Mouse (Mus musculus) kidney, embryonic 16.5 days (tissue): ENCODE results near the gene Ipo8. TPM values are rescaled to one million over a fixed set of nuclear protein-coding genes. Genes with fewer than 3 reads are reported as not detected.

Experiments used
- ATAC-seq: fragments of 200-750 bp; cut with Nextera tagmentation; 2 replicates; pipeline ENCODE4 v1.8.0; 2017; ENCODE audit warnings: moderate TSS enrichment; ENCODE audit not compliant: low FRiP score, low TSS enrichment
- H3K27ac ChIP-seq: fragments of 300-500 bp; sonication (generic); 2 replicates; pipeline ENCODE4 v1.5.1; 2014; ENCODE audit warnings: low read length
- H3K27me3 ChIP-seq: fragments of 300-500 bp; sonication (generic); 2 replicates; pipeline ENCODE4 v1.6.1; 2014; ENCODE audit warnings: low read length, control low read depth, mixed read lengths; ENCODE audit not compliant: insufficient read depth
- H3K36me3 ChIP-seq: fragments of 300-500 bp; sonication (generic); 2 replicates; pipeline ENCODE4 v1.6.1; 2014; ENCODE audit warnings: low read length, control low read depth, mixed read lengths; ENCODE audit not compliant: insufficient read depth
- H3K4me1 ChIP-seq: fragments of 300-500 bp; sonication (generic); 2 replicates; pipeline ENCODE4 v1.6.1; 2014; ENCODE audit warnings: low read length, control low read depth, mixed read lengths; ENCODE audit not compliant: insufficient read depth
- H3K4me2 ChIP-seq: fragments of 300-500 bp; sonication (generic); replicated peaks from 2 replicates; pipeline ENCODE4 v1.6.1; 2014; ENCODE audit warnings: low read depth, low read length
- H3K4me3 ChIP-seq: fragments of 300-500 bp; sonication (generic); 2 replicates; pipeline ENCODE4 v1.5.1; 2014; ENCODE audit warnings: mild to moderate bottlenecking, low read length
- H3K9ac ChIP-seq: fragments of 300-500 bp; sonication (generic); replicated peaks from 2 replicates; pipeline ENCODE4 v1.6.1; 2014; ENCODE audit warnings: low read length
- H3K9me3 ChIP-seq: fragments of 300-500 bp; sonication (generic); 2 replicates; pipeline ENCODE4 v1.6.1; 2016; ENCODE audit warnings: low read length, control low read depth
- WGBS: fragments of 180-500 bp; shearing (Covaris S2); extraction: QIAGEN DNeasy Blood & Tissue Kit; methylation state at CpG from one replicate; pipeline ENCODE4 v1.1.7; 2014; 5-methylcytosine and 5-hydroxymethylcytosine counted together
- polyA plus RNA-seq: library from polyadenylated mRNA; unstranded; fragments of >200 nt; fragmentation: Nextera tagmentation; extraction: Ambion mirVana; gene quantifications from 2 replicates; pipeline ENCODE4 v1.2.1, GENCODE M21; 2015

Ipo8 gene
- polyA plus RNA-seq, result 24.8 and 24.9 TPM in 2 replicates

- H3K36me3 ChIP-seq, result no peaks in the 10 kb centered on the region
- peak; percentile 99 for ATAC-seq
- no peaks in the 10 kb centered on the region for H3K27me3 ChIP-seq
- peaks cover 20% of the 10 kb centered on the region for H3K4me1 ChIP-seq
- peak within 1 kb of the TSS; percentile 73 for H3K27ac ChIP-seq
- peaks cover 4% of the 10 kb centered on the region for H3K9me3 ChIP-seq
- under 1% methylated on average over 41 of the region's 47 CpGs for WGBS
- H3K9ac ChIP-seq, result peak within 1 kb of the TSS; percentile 83
- H3K4me2 ChIP-seq, result peak within 1 kb of the TSS; percentile 81
- H3K4me3 ChIP-seq, result peak within 1 kb of the TSS; percentile 89
These were observed at the start of gene Ipo8 for GRCm38 (mm10) chr6:148830748-148831727. Gene Ipo8, minus strand, starts transcription at chr6:148831467.

GRCm38 (mm10) chr6:148873911-148874310 is 42.6 kb upstream of the Ipo8 start:
- 0 out of 2 replicates have a peak, but pooled peaks cover 5% of the 10 kb centered on the region for H3K36me3 ChIP-seq
- H3K4me2 ChIP-seq, result no peak overlapping the region
- no peak for ATAC-seq
- 93% methylated on average over 1 of the region's 1 CpGs for WGBS
- no peaks in the 10 kb centered on the region for H3K4me1 ChIP-seq
- H3K9ac ChIP-seq, result no peak overlapping the region
- H3K27me3 ChIP-seq, result no peaks in the 10 kb centered on the region
- no peaks in the 10 kb centered on the region for H3K9me3 ChIP-seq
- no peak overlapping the region for H3K4me3 ChIP-seq
- no peak overlapping the region for H3K27ac ChIP-seq

GRCm38 (mm10) chr6:148845629-148846028 is 14.4 kb upstream of the Ipo8 start:
- Histone ChIP-seq H3K27me3 (no peaks in the 10 kb centered on the region), H3K27ac (no peak overlapping the region), H3K4me2 (no peak overlapping the region), H3K4me1 (no peaks in the 10 kb centered on the region), H3K9me3 (no peaks in the 10 kb centered on the region), H3K36me3 (0 out of 2 replicates have a peak, but pooled peaks cover 5% of the 10 kb centered on the region), H3K9ac (no peak overlapping the region), H3K4me3 (no peak overlapping the region)
- no peak for ATAC-seq

GRCm38 (mm10) chr6:148841760-148842159 is 10.5 kb upstream of the Ipo8 start:
- WGBS, result 94% methylated on average over 1 of the region's 1 CpGs
- H3K27ac ChIP-seq, result no peak overlapping the region
- H3K4me1 ChIP-seq, result no peaks in the 10 kb centered on the region
- no peaks in the 10 kb centered on the region for H3K9me3 ChIP-seq
- H3K4me3 ChIP-seq, result no peak overlapping the region
- no peak overlapping the region for H3K4me2 ChIP-seq
- no peak for ATAC-seq
- no peak overlapping the region for H3K9ac ChIP-seq
- H3K27me3 ChIP-seq, result no peaks in the 10 kb centered on the region
- 0 out of 2 replicates have a peak, but pooled peaks cover 5% of the 10 kb centered on the region for H3K36me3 ChIP-seq

- H3K4me3 ChIP-seq, result no peak overlapping the region
- H3K36me3 ChIP-seq, result 0 out of 2 replicates have a peak, but pooled peaks cover 5% of the 10 kb centered on the region
- no peak overlapping the region for H3K27ac ChIP-seq
- H3K9ac ChIP-seq, result no peak overlapping the region
- no peaks in the 10 kb centered on the region for H3K27me3 ChIP-seq
- no peak overlapping the region for H3K4me2 ChIP-seq
- peaks cover 4% of the 10 kb centered on the region for H3K9me3 ChIP-seq
- ATAC-seq, result no peak
- no peaks in the 10 kb centered on the region for H3K4me1 ChIP-seq
These were observed 7.2 kb upstream of the Ipo8 start for GRCm38 (mm10) chr6:148838460-148838859.

- 36% methylated on average over 3 of the region's 3 CpGs for WGBS
- no peak for ATAC-seq
- Histone ChIP-seq H3K27ac (no peak overlapping the region; the same call in 1 of the 2 replicates), H3K4me3 (peak overlapping the region; percentile 89), H3K4me1 (peaks cover 20% of the 10 kb centered on the region), H3K4me2 (peak overlapping the region; percentile 81), H3K36me3 (no peaks in the 10 kb centered on the region), H3K9ac (peak overlapping the region; percentile 56), H3K27me3 (no peaks in the 10 kb centered on the region), H3K9me3 (peaks cover 4% of the 10 kb centered on the region)
These were observed 458 bp upstream of the Ipo8 start for GRCm38 (mm10) chr6:148831728-148832121.

- H3K27ac ChIP-seq, result no peak overlapping the region
- H3K27me3 ChIP-seq, result no peaks in the 10 kb centered on the region
- peaks cover 20% of the 10 kb centered on the region for H3K4me1 ChIP-seq
- H3K9ac ChIP-seq, result peak overlapping the region; percentile 83
- 0% methylated on average over 3 of the region's 3 CpGs for WGBS
- H3K4me3 ChIP-seq, result peak overlapping the region; percentile 89
- peaks cover 4% of the 10 kb centered on the region for H3K9me3 ChIP-seq
- H3K36me3 ChIP-seq, result no peaks in the 10 kb centered on the region
- H3K4me2 ChIP-seq, result peak overlapping the region; percentile 81
- no peak for ATAC-seq
These were observed 916 bp downstream of the Ipo8 start for GRCm38 (mm10) chr6:148830355-148830747.

GRCm38 (mm10) chr6:148826119-148826518 is 5.1 kb downstream of the Ipo8 start:
- H3K27me3 ChIP-seq, result no peaks in the 10 kb centered on the region
- H3K36me3 ChIP-seq, result peaks cover 9% of the 10 kb centered on the region; the same call in 1 of the 2 replicates
- no peak overlapping the region for H3K4me3 ChIP-seq
- peaks cover 16% of the 10 kb centered on the region for H3K4me1 ChIP-seq
- H3K4me2 ChIP-seq, result no peak overlapping the region
- H3K27ac ChIP-seq, result no peak overlapping the region
- ATAC-seq, result no peak
- WGBS, result 89% methylated on average over 4 of the region's 4 CpGs
- H3K9ac ChIP-seq, result no peak overlapping the region
- no peaks in the 10 kb centered on the region for H3K9me3 ChIP-seq

- ATAC-seq, result peak; percentile 27; the same call in 1 of the 2 replicates
- 87% methylated on average over 4 of the region's 4 CpGs for WGBS
- peaks cover 30% of the 10 kb centered on the region for H3K36me3 ChIP-seq
These were observed 12.5 kb downstream of the Ipo8 start for GRCm38 (mm10) chr6:148818624-148819343.

More at GRCm38 (mm10) chr6:148818624-148819343, 12.5 kb downstream of the Ipo8 start:
- Histone ChIP-seq H3K4me3 (no peak overlapping the region), H3K27ac (no peak overlapping the region), H3K4me2 (no peak overlapping the region), H3K4me1 (no peaks in the 10 kb centered on the region), H3K9ac (no peak overlapping the region), H3K9me3 (no peaks in the 10 kb centered on the region), H3K27me3 (no peaks in the 10 kb centered on the region)
